In genomic region chr9:96529961-96530673, GRCm38 (mm10) we compare ENCODE assay signal across 15 mouse cellular contexts. TPM values are rescaled to one million over a fixed set of nuclear protein-coding genes. Genes with fewer than 3 reads are reported as not detected.
DNase-seq lines count a peak whose midpoint lies in the region; ATAC-seq lines count a peak whose summit lies in the region.
"Had no signal": no experiment of that assay in that cellular context is flagged by ENCODE, and none has a peak within 500 bp of the region (broad histone marks: within the 10 kb centered on the region; RNA-seq: fewer than 3 reads in every experiment).

No protein-coding gene starts in this region.

- no peaks in the 10 kb centered on the region for H3K9me3 ChIP-seq in heart, embryonic 16.5 days (replicated peaks; ENCODE audit: control insufficient read depth, low read length)
- H3K9me3 ChIP-seq in intestine, embryonic 16.5 days (ENCODE audit: control insufficient read depth, low read length) = no peaks in the 10 kb centered on the region
- H3K9me3 ChIP-seq: G1E had no signal

- 0 out of 2 replicates have a peak, but pooled peaks cover 3% of the 10 kb centered on the region for H3K4me1 ChIP-seq in heart, embryonic 16.5 days (ENCODE audit: control insufficient read depth, insufficient read depth, low read length)
- peaks cover 15% of the 10 kb centered on the region for H3K4me1 ChIP-seq in intestine, embryonic 16.5 days (ENCODE audit: control insufficient read depth, insufficient read depth, low read length)

- H3K36me3 ChIP-seq in heart, embryonic 16.5 days (ENCODE audit: control insufficient read depth, insufficient read depth) = no peaks in the 10 kb centered on the region
- H3K36me3 ChIP-seq in intestine, embryonic 16.5 days (ENCODE audit: control insufficient read depth, insufficient read depth, low read length) = no peaks in the 10 kb centered on the region
- H3K36me3 ChIP-seq: G1E had no signal

- no peak for ATAC-seq in heart, embryonic 16.5 days (replicated peaks; ENCODE audit: extremely low read depth, insufficient read depth, low FRiP score)
- ATAC-seq in intestine, embryonic 16.5 days = no peak
- ATAC-seq: inflammation-experienced regulatory T-cells, adult 6 months had no signal

- H3K27me3 ChIP-seq in heart, embryonic 16.5 days (ENCODE audit: control insufficient read depth, insufficient read depth, low read length) = no peaks in the 10 kb centered on the region
- 0 out of 2 replicates have a peak, but pooled peaks cover 2% of the 10 kb centered on the region for H3K27me3 ChIP-seq in intestine, embryonic 16.5 days (replicated peaks; ENCODE audit: control insufficient read depth, insufficient read depth, low read length)

- 69% methylated on average over 10 of the region's 10 CpGs for whole genome bisulfite sequencing in heart, embryonic 16.5 days
- 64% methylated on average over 10 of the region's 10 CpGs for WGBS in intestine, embryonic 16.5 days

- H3K27ac ChIP-seq in heart, embryonic 16.5 days (ENCODE audit: low read length) = no peak overlapping the region
- no peak overlapping the region for H3K27ac ChIP-seq in intestine, embryonic 16.5 days (ENCODE audit: low read length)

- no peak for DNase-seq in heart, postnatal 36 days
- DNase-seq in testis, postnatal 10 days (ENCODE audit: low spot score) = peak; percentile 21
- DNase-seq in testis, postnatal 14 days (ENCODE audit: low spot score) = no peak
- no peak for DNase-seq in spleen, postnatal 14 days (ENCODE audit: low spot score in 2 of 2)
- DNase-seq in frontal cortex, postnatal 14 days (ENCODE audit: low spot score in 2 of 2) = no peak
- DNase-seq: layer of hippocampus, postnatal 36 days; lung, adult 2 months; right cerebral cortex, postnatal 4 days; thymus, postnatal 25 days had no signal

- intact Hi-C loops in heart, postnatal 36 days (cut with DNase I) = no loop called here

- 0 out of 2 replicates have a peak overlapping the region, but pooled peaks have one; percentile 3 for H3K4me2 ChIP-seq in heart, embryonic 16.5 days (ENCODE audit: low read depth, low read length)
- H3K4me2 ChIP-seq in intestine, embryonic 16.5 days (ENCODE audit: low read depth, low read length) = peak overlapping the region; percentile 24; the same call in 1 of the 2 replicates

- H3K9ac ChIP-seq in heart, embryonic 16.5 days (ENCODE audit: low read length) = no peak overlapping the region
- no peak overlapping the region for H3K9ac ChIP-seq in intestine, embryonic 16.5 days (ENCODE audit: low read depth, low read length)

- H3K4me3 ChIP-seq in heart, embryonic 16.5 days (ENCODE audit: low read length) = no peak overlapping the region
- peak overlapping the region; percentile 3; the same call in 1 of the 2 replicates for H3K4me3 ChIP-seq in intestine, embryonic 16.5 days (ENCODE audit: low read length)

RNA-seq across cellular contexts. Expression of gene Gm28729, which starts 5.1 kb away (rescaled TPM):
- polyA plus RNA-seq in heart, embryonic 16.5 days (2015; fragmentation: Nextera tagmentation; extraction: Ambion mirVana) = 0.21 TPM in 1 of 2 replicates, not detected in the other
- not detected for total RNA-seq in heart, postnatal 36 days (2021)
- polyA plus RNA-seq in intestine, embryonic 16.5 days (2015; fragmentation: Nextera tagmentation; extraction: Ambion mirVana) = not detected in 2 replicates
- total RNA-seq: adrenal gland, postnatal 14 days; granulocyte monocyte progenitor cell, adult 5-6 weeks had no signal
- polyA plus RNA-seq: G1E; inflammation-experienced regulatory T-cells, adult 6 months had no signal

RNA-seq across cellular contexts. Expression of gene Rnf7, which starts 51.6 kb away (rescaled TPM):
- polyA plus RNA-seq in heart, embryonic 16.5 days (2015; fragmentation: Nextera tagmentation; extraction: Ambion mirVana) = 186 and 194 TPM in 2 replicates
- 10 to 100 TPM; 71.1 to 74.7 TPM for total RNA-seq in heart, postnatal 36 days (2021)
- 151 and 166 TPM in 2 replicates for polyA plus RNA-seq in intestine, embryonic 16.5 days (2015; fragmentation: Nextera tagmentation; extraction: Ambion mirVana)
